Mouse (Mus musculus) lung, postnatal 4 days (tissue): ENCODE measurements around the gene Siglece.
A peak's percentile ranks its signal among the peaks of the same experiment; 100 is the strongest.

ENCODE experiments used
- DNase-seq, 2 experiments: peaks; one replicate each; pipeline ENCODE4 v3.0.0; 2021

Gene Siglece

GRCm38 (mm10) chr7:43625065-43625464 lies 34.9 kb downstream of the Siglece start:
- no peak for DNase-seq

DNA sequence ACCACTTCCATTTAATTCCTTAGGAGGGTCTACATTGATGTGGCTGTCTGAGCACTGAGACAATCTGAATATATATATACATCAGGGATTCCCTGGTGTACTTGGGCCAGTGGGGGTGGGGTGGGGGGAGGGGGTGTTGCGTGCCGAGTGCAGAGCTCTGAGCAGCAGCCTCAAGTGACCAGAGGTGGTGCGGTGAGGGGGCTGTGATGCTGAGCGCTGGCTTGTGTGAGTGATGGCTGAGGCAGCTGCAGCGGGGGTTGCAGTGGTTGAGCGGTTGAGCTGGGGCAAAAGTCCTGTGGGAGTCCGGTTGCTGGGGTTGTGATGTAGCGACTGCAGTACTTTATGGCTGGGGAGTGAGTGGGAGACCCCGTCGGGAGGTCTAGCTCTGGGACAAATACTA lies 36.1 kb downstream of the Siglece start:
- no peak for DNase-seq

DNA sequence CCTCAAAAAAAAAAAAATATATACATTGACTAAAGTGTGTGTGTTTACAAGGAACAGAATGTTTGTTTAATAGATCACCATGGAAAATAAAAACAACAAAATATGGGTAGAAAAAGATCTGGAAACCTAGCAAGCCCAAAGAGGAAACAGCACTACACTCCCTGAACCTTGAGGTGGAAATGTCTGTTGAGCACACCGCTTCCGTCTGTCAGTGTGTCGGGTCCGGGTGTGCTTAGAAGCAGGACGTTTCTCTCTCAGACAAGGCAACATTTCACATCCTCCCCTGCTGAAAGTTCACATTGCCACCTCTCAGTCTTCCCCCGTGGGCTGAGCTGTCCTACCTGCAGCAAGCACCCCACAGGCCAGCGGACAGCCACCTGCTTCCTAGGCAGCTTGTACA lies 37.0 kb downstream of the Siglece start:
- DNase-seq, result no peak

- DNase-seq, result no peak
Measured at GRCm38 (mm10) chr7:43613816-43614551, 46.0 kb downstream of the Siglece start.

DNA sequence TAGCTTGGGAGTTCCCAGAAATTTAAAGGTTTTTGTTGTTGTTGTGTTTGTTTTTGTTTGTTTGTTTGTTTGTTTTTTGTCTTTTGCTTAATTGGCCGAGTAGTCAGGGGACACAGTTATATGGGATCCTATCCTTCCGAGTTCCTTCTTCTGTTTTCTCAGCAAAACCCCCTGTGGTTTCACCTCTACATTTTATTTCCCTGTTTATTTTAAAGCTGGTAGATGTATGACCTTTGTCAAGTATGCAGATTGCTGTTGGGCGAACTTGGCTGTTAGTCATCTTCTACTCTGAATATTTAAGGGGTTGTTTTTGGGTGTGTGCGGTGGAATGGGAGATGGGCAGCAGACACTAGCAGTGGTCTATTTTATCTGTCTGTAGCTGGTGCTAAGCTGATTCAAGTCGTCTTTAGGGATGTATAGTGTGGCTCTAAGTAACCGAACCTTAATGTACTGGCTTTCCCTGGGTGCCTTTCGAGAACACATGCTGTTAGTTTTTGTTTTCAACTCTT lies 51.6 kb downstream of the Siglece start:
- no peak for DNase-seq

DNA sequence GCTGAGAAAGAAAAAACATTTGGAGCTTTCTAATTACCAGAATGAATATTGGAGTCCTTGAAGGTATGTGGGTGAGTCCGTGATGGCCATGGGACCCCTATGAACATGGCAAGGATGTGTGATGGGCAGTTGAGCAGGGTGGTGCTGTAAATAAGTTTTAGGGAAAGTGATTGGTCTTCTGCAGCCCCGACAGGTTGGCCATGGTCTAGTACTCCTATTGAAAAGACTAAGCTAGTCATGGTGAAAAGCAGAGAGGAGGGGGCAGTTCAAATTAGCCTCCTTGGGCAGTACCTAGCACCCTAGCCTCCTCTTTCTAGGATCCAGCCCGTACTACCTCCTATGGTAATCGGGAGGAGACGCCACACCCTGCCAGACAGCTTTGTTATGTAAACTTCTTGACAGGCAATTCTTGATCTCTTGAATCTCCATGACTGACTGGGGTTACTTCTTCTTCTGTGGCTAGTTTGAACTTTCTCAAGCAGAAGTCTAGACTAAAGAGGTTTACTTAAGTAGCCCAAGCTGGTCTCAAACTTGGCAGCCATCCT lies 52.1 kb downstream of the Siglece start:
- peak in 1 of 2 experiments; percentile 13 for DNase-seq

DNA sequence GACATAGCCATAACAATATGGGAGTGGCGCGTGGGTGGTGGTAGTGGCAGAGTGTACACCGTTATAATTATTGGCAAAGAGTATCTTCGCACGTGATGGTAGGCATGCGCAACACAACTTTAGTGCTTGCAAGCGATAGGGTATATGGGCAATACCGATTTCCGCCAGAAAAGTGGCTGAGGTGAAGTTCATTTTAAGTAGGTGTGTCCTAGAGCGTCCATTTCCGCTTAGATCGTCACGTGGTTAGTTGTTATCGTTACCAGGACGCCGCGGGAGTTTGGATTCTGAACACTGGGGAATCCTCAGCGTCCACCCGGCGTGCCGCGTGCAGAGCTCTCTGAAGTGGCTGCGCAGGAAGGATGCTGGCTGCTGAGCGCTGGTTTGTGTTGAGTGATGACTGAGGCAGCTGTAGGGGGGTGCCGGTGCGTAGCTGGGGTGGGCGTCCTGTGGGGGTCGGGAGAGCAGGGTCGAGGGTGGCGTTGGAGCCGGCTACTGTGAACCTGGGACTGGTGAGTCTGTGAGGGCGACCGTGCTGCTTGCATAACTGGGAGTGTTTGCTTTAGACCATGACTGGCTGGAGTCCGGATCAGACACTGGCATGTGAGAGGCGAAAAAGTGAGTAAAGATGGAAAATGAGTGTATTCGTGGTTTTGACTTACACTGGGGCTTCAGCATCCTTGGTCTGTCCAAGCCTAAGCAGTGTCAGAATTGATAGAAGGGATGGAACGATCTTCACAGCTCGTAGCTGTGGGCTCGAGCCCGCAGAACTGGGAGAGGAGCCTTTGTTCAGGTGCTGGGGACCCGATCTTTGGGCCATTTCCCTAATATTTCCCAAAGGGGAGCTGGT lies 52.8 kb downstream of the Siglece start, which contains the start of gene Zfp819:
Gene Zfp819 (plus strand): TSS at position 274 of the 847 bp plus-strand sequence.
- peak; percentile 63 to 72 for DNase-seq

GRCm38 (mm10) chr7:43601884-43602283 lies 58.1 kb downstream of the Siglece start:
- DNase-seq, result no peak
